Mouse (Mus musculus): ENCODE measurements around the gene Armc9.

The Armc9 gene

GRCm38 (mm10) chr1:86285295-86285694, 130.7 kb downstream of the Armc9 start:
- no peak for DNase-seq

- DNase-seq = no peak
Measured at GRCm38 (mm10) chr1:86287473-86287872, 132.9 kb downstream of the Armc9 start.

GRCm38 (mm10) chr1:86290452-86290851, 135.9 kb downstream of the Armc9 start:
- no peak for DNase-seq

GRCm38 (mm10) chr1:86293091-86293490, 138.5 kb downstream of the Armc9 start:
- no peak for DNase-seq

DNA sequence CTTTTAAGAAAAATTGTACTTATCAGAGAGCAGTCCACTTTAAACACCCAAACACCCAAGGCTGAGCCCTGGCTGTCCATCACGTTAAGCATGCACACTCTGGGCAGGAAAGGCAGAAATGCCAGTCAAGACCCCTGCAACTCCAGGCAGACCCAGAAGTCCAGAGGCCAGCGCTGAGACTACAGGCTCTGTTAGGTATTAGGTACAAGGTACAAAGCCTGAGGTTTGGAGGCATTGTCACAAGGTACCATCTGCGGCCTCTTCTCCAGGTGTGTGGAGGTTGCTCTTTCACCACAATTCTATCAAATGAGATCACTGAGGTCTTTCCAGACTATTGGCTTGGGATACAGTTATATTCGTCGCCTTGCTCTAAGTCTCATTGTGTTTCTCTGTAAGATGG, 139.3 kb downstream of the Armc9 start:
- DNase-seq = no peak

DNA sequence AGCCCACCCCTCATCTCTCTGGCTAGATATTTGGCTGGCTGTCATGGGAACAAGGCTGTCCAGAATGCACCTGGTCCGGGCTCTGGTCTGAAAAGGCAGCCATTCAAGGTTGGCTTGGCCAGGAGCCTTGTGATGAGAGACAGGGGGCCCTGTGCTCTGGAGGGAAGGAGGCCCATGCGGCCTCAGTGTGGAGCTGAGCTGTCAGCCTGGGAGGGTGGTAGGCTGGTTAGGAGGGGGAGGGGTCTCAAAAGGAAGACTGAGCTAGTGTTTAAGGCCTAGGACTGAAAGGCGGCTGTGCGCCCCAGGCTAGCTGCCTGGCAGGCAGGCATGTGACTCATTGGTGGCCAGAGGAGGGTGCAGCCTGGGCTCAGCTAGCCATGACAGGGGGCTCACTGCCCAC, 139.9 kb downstream of the Armc9 start:
- no peak for DNase-seq

- DNase-seq = no peak
Measured at GRCm38 (mm10) chr1:86300093-86300492, 145.5 kb downstream of the Armc9 start.

DNA sequence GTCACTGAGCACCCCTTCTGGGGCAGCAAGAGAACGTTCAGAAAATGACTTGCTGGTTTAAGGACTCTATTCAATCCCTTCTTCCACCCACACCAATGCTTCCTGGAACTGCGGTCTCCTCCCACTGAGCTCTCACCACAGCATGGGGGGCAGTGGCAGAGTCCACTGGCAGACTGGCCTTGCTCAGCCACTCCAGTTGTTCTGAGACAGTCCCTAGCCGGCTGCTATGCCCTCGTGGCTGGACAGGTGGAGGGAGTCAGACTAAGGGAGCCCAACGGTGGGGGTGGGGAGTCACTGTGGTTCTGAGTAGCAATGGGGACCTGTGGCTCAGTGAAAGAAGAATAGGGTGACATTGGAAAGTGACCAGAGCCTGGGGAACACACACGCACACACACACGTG, 146.2 kb downstream of the Armc9 start:
- DNase-seq = peak; percentile 25

- peak; percentile 71 for DNase-seq
Measured at GRCm38 (mm10) chr1:86301221-86302091, 146.9 kb downstream of the Armc9 start.

- no peak for DNase-seq
Measured at GRCm38 (mm10) chr1:86302532-86302931, 148.0 kb downstream of the Armc9 start, which contains the start of gene B3gnt7. Gene B3gnt7 (plus strand): TSS chr1:86302832.

GRCm38 (mm10) chr1:86303063-86303872, 148.7 kb downstream of the Armc9 start:
- peak; percentile 42 for DNase-seq

- no peak for DNase-seq
Measured at GRCm38 (mm10) chr1:86303873-86304250, 149.3 kb downstream of the Armc9 start.

- DNase-seq = no peak
Measured at GRCm38 (mm10) chr1:86306686-86307085, 152.1 kb downstream of the Armc9 start.

GRCm38 (mm10) chr1:86307177-86307762, 152.7 kb downstream of the Armc9 start:
- DNase-seq = no peak

DNA sequence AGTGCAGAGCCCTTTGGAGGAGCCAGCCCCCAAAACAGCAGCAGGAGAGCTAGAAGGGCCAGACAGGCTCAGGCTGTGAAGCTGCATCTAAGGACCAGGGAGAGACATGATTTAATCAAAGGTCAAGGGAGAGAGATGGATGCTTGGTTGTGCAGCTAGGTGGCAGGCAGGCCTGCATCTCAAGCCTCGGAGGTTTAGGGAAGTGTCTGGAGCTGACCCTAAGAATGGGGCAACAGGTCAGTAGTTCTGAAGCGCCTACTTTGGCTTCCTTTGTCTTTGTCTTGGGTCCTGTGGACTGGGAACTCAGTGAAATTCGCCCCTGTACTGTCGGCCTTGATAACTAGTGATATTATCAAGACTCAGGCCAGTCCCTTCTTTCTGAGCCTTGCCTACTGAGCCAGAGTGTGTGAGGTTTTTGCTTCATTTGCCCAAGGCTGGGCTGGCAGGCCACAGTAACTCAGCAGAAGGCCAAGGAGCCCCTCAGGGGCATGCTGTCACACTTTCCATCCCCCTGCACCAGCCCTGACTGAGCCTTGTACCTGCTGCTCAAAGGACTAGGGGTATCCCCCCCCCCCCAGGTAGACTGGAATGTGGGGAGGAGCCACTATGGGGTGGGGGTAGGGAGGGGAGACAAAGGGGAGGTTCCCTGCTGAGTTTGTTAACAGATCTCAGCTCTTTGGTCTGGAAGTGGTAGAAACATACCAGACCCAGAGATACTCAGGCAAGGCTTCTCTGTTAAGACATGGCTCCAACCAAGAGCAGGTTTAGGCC, 153.5 kb downstream of the Armc9 start:
- no peak for DNase-seq

DNA sequence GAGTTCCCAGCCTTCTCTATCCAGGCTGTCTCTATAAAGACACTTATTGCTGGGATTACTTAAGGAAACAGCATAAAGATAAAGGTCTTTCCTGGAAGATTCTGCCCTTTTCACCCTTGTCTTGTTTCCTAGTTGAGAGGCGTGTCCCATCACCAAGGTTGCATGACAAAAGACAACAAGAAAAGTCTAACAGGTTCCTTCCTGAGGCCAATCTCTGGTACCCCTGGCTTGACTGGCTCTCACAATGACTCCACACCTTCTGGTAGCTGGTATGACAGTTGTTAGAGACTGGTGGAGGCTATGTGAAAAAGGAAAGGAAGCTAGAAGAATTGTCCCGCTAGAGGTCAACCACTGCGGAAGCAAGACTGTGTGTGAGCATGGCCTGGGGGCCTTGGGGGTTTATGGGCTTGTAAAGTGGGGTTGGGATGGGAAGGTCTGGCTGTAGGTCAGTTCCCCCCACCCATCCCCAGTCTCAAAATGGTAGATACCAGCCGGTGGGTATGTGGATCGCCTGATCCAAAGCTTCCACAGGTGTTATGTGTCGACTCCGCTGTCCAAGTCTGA, 154.8 kb downstream of the Armc9 start:
- DNase-seq = no peak

GRCm38 (mm10) chr1:86310536-86311310, 156.1 kb downstream of the Armc9 start:
- DNase-seq = no peak

- no peak for DNase-seq
Measured at GRCm38 (mm10) chr1:86311467-86312005, 157.0 kb downstream of the Armc9 start.

DNA sequence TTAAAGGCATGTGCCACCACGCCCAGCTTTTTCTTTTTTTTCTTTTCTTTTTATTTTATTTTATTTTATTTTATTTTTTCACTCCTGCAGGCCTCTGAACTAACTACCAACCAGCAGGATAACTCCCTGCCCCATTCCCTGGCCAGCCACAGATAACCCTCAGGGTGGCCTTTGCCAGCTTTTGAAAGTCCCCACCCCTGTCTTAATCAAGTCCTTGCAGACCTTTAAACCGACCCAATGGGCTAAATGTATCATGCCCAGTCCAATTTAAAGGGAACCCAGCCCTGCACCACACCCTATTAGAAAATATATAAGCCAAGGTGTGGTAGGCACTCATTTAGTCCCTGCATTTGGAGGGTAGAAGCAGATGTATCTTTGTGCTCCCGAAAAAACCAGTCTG, 157.7 kb downstream of the Armc9 start:
- no peak for DNase-seq

- DNase-seq = no peak
Measured at GRCm38 (mm10) chr1:86313096-86313771, 158.7 kb downstream of the Armc9 start.

DNA sequence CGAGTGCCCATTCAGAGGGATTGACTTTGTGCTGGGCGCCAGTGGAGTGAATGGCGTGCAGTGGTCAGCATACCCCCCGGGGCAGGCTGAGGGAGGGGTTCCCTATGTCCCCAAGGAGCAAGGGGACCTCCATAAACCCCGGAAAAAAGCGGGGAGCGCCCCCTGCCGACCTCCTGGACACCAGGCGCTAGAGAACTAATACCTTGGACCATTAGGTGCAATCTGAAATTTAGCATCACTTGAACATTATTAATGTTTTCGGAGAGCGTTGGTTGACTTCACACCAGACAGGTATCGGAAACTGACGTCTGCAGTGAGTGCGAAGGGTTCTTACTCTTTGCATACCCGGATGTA, 159.2 kb downstream of the Armc9 start:
- peak; percentile 62 for DNase-seq
